Mouse (Mus musculus): ENCODE results near the gene Agpat1.

Agpat1 gene

DNA sequence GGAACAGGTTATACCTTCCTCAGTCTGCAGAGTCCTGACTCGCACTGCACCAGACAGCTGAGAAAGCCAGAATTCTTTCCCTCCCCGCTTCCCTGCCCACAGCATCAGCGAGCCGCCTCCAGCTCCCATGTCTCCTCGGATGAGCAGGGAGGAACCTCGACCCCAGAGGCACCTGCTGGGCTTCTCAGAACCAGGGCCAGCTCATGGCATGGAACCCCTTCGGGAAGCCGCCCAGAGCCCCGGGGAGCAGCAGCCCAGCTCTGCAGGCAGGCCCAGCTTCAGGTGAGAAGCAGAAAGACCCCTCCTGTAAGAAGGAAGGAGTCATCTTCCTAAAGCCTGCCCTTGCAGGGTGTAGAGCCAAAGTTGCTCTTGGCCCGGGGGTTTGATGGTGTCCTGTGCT lies 48.5 kb downstream of the Agpat1 start:
- DNase-seq (ENCODE audit: low spot score in 2 of 2), result no peak

DNA sequence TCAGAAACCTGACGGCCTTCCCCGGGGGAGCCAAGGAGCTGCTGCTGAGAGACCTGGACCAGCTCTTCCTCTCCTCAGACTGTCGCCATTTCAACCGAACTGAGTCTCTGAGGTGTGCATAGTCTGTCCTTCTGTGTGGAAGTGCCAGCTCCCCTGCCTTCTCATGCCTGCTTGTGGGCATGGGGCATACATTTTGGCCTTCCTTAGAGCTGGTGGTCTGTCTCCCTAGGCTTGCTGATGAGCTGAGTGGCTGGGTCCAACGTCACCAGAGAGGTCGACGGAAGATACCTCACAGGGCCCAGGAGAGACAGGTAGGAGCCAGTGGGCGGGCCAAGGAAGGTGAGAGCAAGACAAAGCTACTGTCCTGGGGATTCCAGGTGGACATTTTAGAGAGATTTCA lies 48.9 kb downstream of the Agpat1 start:
- no peak for DNase-seq (ENCODE audit: low spot score in 2 of 2)

DNA sequence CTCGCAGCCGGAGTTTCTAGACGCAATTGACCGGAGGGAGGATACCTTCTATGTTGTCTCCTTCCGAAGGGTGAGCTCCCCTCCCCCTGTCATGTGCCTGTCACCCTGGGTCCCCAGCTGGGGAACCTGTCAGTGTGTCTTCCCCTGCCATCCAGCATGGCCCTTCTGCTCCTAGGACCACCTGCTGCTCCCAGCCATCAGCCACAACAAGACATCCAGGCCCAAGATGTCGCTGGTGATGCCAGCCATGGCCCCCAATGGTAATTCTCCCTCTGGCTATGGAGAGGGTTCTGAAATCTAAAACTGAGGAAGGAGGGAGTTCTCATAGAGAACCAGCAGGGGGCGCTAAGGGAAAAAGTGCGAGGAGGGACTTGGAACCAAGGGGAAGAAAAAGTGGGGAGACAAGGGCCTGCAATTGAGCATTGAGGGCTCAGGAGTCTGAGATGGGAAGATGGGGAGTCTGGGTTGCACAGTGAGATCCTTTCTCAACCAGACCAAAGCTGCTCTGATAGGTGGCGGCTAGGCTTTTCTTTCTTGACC lies 49.8 kb downstream of the Agpat1 start:
- peak; percentile 57 to 85 for DNase-seq (ENCODE audit: low spot score in 2 of 2)

GRCm38 (mm10) chr17:34654392-34654791 lies 50.3 kb downstream of the Agpat1 start:
- no peak for DNase-seq (ENCODE audit: low spot score in 2 of 2)

DNA sequence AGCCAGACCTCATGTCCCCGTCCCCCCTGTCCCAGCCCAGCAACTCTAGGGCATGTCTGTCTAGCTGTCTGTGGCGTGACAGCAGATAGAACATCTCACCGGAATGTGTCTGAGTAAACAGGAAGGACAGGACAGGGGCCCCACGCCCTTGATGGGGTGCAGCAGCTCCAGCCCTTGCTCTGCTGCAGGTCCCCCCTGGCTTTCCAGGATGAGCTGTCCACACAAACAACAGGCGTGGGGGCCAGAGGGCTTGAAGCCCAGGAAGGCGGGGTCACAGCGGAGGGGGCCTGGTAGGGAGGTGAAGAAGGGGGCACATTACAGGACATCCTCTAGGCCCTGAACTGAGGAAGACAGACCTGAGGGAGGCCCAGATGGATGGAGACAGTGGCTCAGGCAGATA lies 51.1 kb downstream of the Agpat1 start:
- DNase-seq (ENCODE audit: low spot score in 2 of 2), result no peak

DNA sequence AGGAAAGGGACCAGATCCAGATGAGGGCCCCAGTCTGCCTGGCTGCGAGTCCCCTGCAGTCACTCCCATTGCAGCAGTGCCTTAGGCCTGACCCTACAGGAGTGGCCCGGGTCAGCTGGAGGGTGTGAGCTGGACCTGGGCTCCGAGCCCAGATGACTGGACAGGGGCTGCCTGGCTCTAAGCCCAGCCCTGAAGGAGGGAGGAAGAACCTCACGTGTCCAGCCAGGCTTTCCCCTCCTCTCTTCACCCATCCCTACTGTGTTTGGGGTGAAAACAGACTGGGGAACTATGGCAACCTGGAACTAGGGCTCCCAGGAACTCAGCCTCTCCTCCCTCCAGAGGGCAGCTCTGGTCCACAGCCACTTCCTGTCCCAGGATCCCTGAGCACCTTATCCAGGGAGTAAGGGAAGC lies 51.5 kb downstream of the Agpat1 start:
- no peak for DNase-seq (ENCODE audit: low spot score in 2 of 2)

DNA sequence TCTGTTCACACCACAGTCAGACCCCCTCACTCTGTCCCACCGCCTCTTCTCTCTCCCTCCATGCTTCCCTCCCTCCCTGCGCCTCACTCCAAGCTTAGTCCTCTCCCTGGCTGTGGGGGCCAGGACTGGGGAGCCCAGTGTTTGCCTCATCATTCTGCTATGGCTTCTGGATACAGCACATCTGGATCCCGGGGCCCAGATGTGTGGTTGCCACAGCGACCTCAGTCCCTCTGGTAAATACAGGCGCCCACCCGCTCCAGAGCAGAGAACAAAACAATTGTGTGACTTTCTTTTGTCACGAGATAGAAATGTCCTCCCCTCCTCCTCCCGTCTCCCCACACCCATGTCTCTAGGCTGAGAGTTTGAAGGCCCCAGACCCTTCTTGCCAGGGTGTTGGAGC lies 52.6 kb downstream of the Agpat1 start:
- DNase-seq (ENCODE audit: low spot score in 2 of 2), result no peak

DNA sequence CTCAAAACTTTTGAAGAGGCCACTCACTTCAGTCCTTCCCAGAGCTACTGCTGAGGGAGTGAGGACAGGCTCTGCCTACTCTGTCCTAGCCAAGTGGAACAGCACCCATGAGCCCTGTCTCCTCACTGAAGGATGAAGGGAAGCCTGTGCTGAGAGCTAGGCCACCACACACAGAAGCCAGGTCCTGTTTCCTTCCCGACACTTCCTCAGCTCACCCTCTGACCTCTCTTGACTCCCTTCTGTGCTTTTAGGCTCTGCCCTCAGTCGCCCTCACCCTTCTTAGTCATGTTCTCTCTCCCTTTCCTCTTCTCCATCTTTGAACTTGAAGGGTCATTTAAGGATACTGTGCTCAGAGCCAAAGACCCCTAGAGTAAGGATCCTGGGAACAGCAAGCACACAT lies 53.2 kb downstream of the Agpat1 start:
- DNase-seq (ENCODE audit: low spot score in 2 of 2), result no peak

GRCm38 (mm10) chr17:34658145-34658544 lies 54.1 kb downstream of the Agpat1 start:
- no peak for DNase-seq (ENCODE audit: low spot score in 2 of 2)

DNA sequence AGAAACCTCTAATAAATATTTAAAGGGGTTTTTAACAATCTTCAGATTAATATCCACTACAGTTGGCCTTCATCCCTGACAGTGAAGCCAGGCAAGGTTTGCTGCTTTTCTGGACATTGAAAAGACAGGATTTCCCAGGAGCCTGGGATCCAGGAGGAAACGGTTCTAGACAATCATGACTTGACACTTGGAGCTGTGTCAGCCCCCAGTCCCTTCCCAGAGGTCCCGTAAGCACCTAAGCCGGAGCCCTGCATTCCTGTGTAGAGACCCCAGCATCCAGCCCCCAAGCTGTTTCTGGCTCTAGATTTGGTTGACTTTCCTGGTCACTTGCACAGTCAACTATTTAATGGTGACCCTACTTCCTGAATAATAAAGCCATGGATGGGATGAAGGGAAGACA lies 54.5 kb downstream of the Agpat1 start:
- DNase-seq (ENCODE audit: low spot score in 2 of 2), result no peak

DNA sequence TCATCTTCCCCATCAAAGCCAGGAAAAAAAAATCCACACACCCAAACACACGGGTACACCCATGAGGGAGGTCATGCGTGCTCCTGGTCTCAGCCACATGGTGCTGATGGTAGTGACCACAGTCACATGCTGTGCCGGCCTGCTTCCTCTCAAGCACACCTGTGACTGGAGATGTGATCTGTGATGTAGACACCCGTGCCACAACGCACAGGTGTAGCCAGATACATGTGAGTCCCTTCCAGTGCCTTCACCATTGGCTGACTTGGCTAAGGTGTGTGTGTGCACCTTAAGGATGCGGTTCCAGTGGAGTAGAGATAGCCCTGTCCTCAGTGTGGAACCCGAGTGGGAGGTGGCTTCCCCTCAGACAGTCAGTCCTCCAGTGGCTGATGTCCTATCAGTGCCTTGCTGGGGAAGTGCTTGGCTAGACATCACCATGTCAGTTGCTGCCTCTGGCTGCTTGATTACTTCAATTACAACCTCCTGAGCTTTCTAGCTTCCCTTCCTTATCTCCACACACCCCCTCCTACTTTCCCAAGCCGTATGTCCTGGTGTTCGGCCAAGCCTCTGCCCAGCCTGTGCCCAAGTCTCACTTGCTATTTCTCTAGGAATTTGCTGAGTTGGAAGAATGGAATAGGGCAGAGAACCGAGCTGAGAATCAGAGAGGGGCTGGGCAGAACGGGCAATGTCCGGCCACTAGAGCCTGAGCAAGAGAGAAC lies 55.3 kb downstream of the Agpat1 start:
- no peak for DNase-seq (ENCODE audit: low spot score in 2 of 2)

DNA sequence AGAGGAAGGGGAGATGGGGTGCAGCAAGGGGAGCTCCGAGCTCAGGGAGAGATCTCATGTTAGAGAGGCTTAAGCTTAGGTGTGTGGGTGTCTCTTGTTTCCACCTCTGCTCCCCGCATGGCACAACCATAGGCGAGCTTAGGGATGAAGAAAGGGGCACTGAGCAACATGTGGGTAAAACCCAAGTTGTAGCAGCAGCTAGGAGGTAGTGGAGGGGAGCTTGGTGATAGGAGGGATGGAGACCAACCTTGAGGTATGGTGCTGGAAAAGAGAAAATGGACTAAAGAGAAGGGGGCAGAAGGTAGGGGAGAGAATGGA lies 55.8 kb downstream of the Agpat1 start:
- no peak for DNase-seq (ENCODE audit: low spot score in 2 of 2)

GRCm38 (mm10) chr17:34660259-34660820 lies 56.3 kb downstream of the Agpat1 start:
- DNase-seq (ENCODE audit: low spot score in 2 of 2), result no peak

DNA sequence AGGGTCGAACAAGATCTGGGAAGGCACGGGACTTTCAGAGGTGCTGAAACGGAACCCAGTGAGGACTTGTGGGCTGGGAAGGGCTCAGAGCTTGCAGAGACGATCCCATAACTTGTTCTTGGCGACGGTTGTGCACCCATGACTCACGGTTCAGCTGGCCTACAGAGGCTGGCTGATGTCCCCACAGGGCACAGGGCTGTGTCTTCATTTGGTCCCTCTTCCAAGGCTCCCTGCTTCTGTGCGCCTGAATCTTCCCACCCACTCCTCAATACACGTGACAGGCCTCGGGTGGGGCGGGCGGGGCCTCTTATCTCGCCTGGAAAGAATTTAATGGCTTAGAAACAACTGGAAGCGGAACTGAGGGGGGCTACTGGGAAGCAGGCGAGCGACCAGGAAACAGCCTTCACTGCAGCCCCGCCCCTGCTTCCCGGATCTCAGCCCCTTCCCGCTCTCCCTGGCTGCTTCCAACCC lies 57.1 kb downstream of the Agpat1 start:
- no peak for DNase-seq (ENCODE audit: low spot score in 2 of 2)

GRCm38 (mm10) chr17:34662468-34662867 lies 58.4 kb downstream of the Agpat1 start:
- no peak for DNase-seq (ENCODE audit: low spot score in 2 of 2)

DNA sequence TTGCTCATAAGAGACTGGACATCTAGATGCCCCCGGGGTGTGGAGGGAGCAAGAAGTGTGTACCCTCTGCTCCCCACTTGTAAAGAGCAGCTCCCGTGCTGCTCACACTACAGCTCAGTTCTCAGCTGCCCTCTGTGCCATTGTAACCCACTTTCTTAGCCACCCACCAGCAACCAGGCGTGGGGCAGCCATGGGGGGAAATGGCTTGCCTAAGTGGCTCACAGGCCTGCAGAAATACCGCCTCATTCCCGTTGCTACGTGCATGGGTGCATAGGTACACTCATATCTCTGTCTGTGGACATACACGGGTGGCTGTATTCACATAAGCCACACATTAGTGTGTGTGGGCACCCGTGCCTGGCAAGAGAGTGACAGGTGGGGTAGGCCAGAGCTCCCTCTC lies 58.9 kb downstream of the Agpat1 start:
- no peak for DNase-seq (ENCODE audit: low spot score in 2 of 2)
